Mouse (Mus musculus): ENCODE data around the gene Kdm4c. TPM values are rescaled to one million over a fixed set of nuclear protein-coding genes. Genes with fewer than 3 reads are reported as not detected.
"Not testable (repeated sequence)": the region's sequence is repeated elsewhere in the genome, so short reads cannot be mapped to it uniquely, and the experiment has no call there.

Kdm4c gene
- polyA plus RNA-seq (2015; fragmentation: Nextera tagmentation; extraction: Ambion mirVana), result 18.3 and 20.5 TPM in 2 replicates

- H3K9ac ChIP-seq (replicated peaks; ENCODE audit: low read depth, low read length), result no peak within 1 kb of the TSS
- H3K36me3 ChIP-seq (ENCODE audit: control insufficient read depth, insufficient read depth), result no peaks in the 10 kb centered on the region
- no peaks in the 10 kb centered on the region for H3K27me3 ChIP-seq (replicated peaks; ENCODE audit: control insufficient read depth, insufficient read depth, low read length)
- H3K4me2 ChIP-seq (ENCODE audit: low read length), result no peak within 1 kb of the TSS
- no peak for ATAC-seq
- 53% methylated on average over 1 of the region's 1 CpGs for WGBS
- H3K4me3 ChIP-seq (replicated peaks; ENCODE audit: low read length), result no peak within 1 kb of the TSS
- no peaks in the 10 kb centered on the region for H3K4me1 ChIP-seq (replicated peaks; ENCODE audit: control insufficient read depth, insufficient read depth, low read length)
- H3K9me3 ChIP-seq (ENCODE audit: control insufficient read depth, low read length), result no peaks in the 10 kb centered on the region
- H3K27ac ChIP-seq (ENCODE audit: low read length), result no peak within 1 kb of the TSS
Measured at GRCm38 (mm10) chr4:74242176-74242575, at the start of gene Kdm4c. Kdm4c (plus strand) TSS chr4:74242497.

GRCm38 (mm10) chr4:74201281-74201811 is 41.0 kb upstream of the Kdm4c start:
- Histone ChIP-seq H3K4me1 (replicated peaks; ENCODE audit: control insufficient read depth, insufficient read depth, low read length) (no peaks in the 10 kb centered on the region), H3K4me2 (ENCODE audit: low read length) (no peak overlapping the region), H3K4me3 (replicated peaks; ENCODE audit: low read length) (no peak overlapping the region), H3K9me3 (ENCODE audit: control insufficient read depth, low read length) (no peaks in the 10 kb centered on the region), H3K27me3 (replicated peaks; ENCODE audit: control insufficient read depth, insufficient read depth, low read length) (no peaks in the 10 kb centered on the region), H3K9ac (replicated peaks; ENCODE audit: low read depth, low read length) (no peak overlapping the region), H3K36me3 (ENCODE audit: control insufficient read depth, insufficient read depth) (no peaks in the 10 kb centered on the region), H3K27ac (ENCODE audit: low read length) (no peak overlapping the region)
- ATAC-seq, result no peak

- not testable (repeated sequence) for H3K4me1 ChIP-seq (replicated peaks; ENCODE audit: control insufficient read depth, insufficient read depth, low read length); ATAC-seq; H3K27me3 ChIP-seq (replicated peaks; ENCODE audit: control insufficient read depth, insufficient read depth, low read length); H3K4me3 ChIP-seq (replicated peaks; ENCODE audit: low read length); H3K27ac ChIP-seq (ENCODE audit: low read length); H3K9me3 ChIP-seq (ENCODE audit: control insufficient read depth, low read length); H3K9ac ChIP-seq (replicated peaks; ENCODE audit: low read depth, low read length); H3K36me3 ChIP-seq (ENCODE audit: control insufficient read depth, insufficient read depth); H3K4me2 ChIP-seq (ENCODE audit: low read length)
- 90% methylated on average over 1 of the region's 1 CpGs for WGBS
Measured at GRCm38 (mm10) chr4:74221780-74222179, 20.5 kb upstream of the Kdm4c start.

- Histone ChIP-seq H3K36me3 (ENCODE audit: control insufficient read depth, insufficient read depth) (no peaks in the 10 kb centered on the region), H3K27ac (ENCODE audit: low read length) (no peak overlapping the region), H3K4me2 (ENCODE audit: low read length) (no peak overlapping the region), H3K27me3 (replicated peaks; ENCODE audit: control insufficient read depth, insufficient read depth, low read length) (no peaks in the 10 kb centered on the region), H3K9ac (replicated peaks; ENCODE audit: low read depth, low read length) (no peak overlapping the region), H3K4me1 (replicated peaks; ENCODE audit: control insufficient read depth, insufficient read depth, low read length) (no peaks in the 10 kb centered on the region), H3K9me3 (ENCODE audit: control insufficient read depth, low read length) (no peaks in the 10 kb centered on the region), H3K4me3 (replicated peaks; ENCODE audit: low read length) (no peak overlapping the region)
- ATAC-seq, result no peak
- WGBS, result 25% methylated on average over 3 of the region's 3 CpGs
Measured at GRCm38 (mm10) chr4:74222360-74222759, 19.9 kb upstream of the Kdm4c start.

- Histone ChIP-seq H3K27ac (ENCODE audit: low read length) (no peak overlapping the region), H3K36me3 (ENCODE audit: control insufficient read depth, insufficient read depth) (no peaks in the 10 kb centered on the region), H3K4me3 (replicated peaks; ENCODE audit: low read length) (no peak overlapping the region), H3K4me1 (replicated peaks; ENCODE audit: control insufficient read depth, insufficient read depth, low read length) (no peaks in the 10 kb centered on the region), H3K9me3 (ENCODE audit: control insufficient read depth, low read length) (no peaks in the 10 kb centered on the region), H3K9ac (replicated peaks; ENCODE audit: low read depth, low read length) (no peak overlapping the region), H3K4me2 (ENCODE audit: low read length) (no peak overlapping the region), H3K27me3 (replicated peaks; ENCODE audit: control insufficient read depth, insufficient read depth, low read length) (no peaks in the 10 kb centered on the region)
- WGBS, result 72% methylated on average over 2 of the region's 2 CpGs
- no peak for ATAC-seq
Measured at GRCm38 (mm10) chr4:74224210-74224609, 18.1 kb upstream of the Kdm4c start.

GRCm38 (mm10) chr4:74230994-74231393 is 11.3 kb upstream of the Kdm4c start:
- WGBS, result 79% methylated on average over 4 of the region's 4 CpGs
- no peaks in the 10 kb centered on the region for H3K27me3 ChIP-seq (replicated peaks; ENCODE audit: control insufficient read depth, insufficient read depth, low read length)
- no peak overlapping the region for H3K9ac ChIP-seq (replicated peaks; ENCODE audit: low read depth, low read length)
- H3K4me2 ChIP-seq (ENCODE audit: low read length), result no peak overlapping the region
- peak; percentile 24; the same call in 1 of the 2 replicates for ATAC-seq
- no peak overlapping the region for H3K4me3 ChIP-seq (replicated peaks; ENCODE audit: low read length)
- no peaks in the 10 kb centered on the region for H3K9me3 ChIP-seq (ENCODE audit: control insufficient read depth, low read length)
- no peak overlapping the region for H3K27ac ChIP-seq (ENCODE audit: low read length)
- no peaks in the 10 kb centered on the region for H3K36me3 ChIP-seq (ENCODE audit: control insufficient read depth, insufficient read depth)
- H3K4me1 ChIP-seq (replicated peaks; ENCODE audit: control insufficient read depth, insufficient read depth, low read length), result no peaks in the 10 kb centered on the region

- WGBS, result 66% methylated on average over 5 of the region's 5 CpGs
Measured at GRCm38 (mm10) chr4:74231405-74231804, 10.9 kb upstream of the Kdm4c start.

GRCm38 (mm10) chr4:74233534-74233933 is 8.8 kb upstream of the Kdm4c start:
- ATAC-seq, result peak; percentile 90
- Histone ChIP-seq H3K9me3 (ENCODE audit: control insufficient read depth, low read length) (no peaks in the 10 kb centered on the region), H3K36me3 (ENCODE audit: control insufficient read depth, insufficient read depth) (no peaks in the 10 kb centered on the region), H3K4me2 (ENCODE audit: low read length) (no peak overlapping the region), H3K9ac (replicated peaks; ENCODE audit: low read depth, low read length) (no peak overlapping the region), H3K27me3 (replicated peaks; ENCODE audit: control insufficient read depth, insufficient read depth, low read length) (no peaks in the 10 kb centered on the region), H3K4me1 (replicated peaks; ENCODE audit: control insufficient read depth, insufficient read depth, low read length) (no peaks in the 10 kb centered on the region), H3K4me3 (replicated peaks; ENCODE audit: low read length) (no peak overlapping the region), H3K27ac (ENCODE audit: low read length) (no peak overlapping the region)
- 82% methylated on average over 3 of the region's 3 CpGs for WGBS

More at GRCm38 (mm10) chr4:74231405-74231804, 10.9 kb upstream of the Kdm4c start:
- H3K27ac ChIP-seq (ENCODE audit: low read length), result no peak overlapping the region
- H3K4me1 ChIP-seq (replicated peaks; ENCODE audit: control insufficient read depth, insufficient read depth, low read length), result no peaks in the 10 kb centered on the region
- H3K27me3 ChIP-seq (replicated peaks; ENCODE audit: control insufficient read depth, insufficient read depth, low read length), result no peaks in the 10 kb centered on the region
- ATAC-seq, result no peak
- no peaks in the 10 kb centered on the region for H3K9me3 ChIP-seq (ENCODE audit: control insufficient read depth, low read length)
- H3K4me2 ChIP-seq (ENCODE audit: low read length), result no peak overlapping the region
- H3K9ac ChIP-seq (replicated peaks; ENCODE audit: low read depth, low read length), result no peak overlapping the region
- no peak overlapping the region for H3K4me3 ChIP-seq (replicated peaks; ENCODE audit: low read length)
- no peaks in the 10 kb centered on the region for H3K36me3 ChIP-seq (ENCODE audit: control insufficient read depth, insufficient read depth)

- no peaks in the 10 kb centered on the region for H3K36me3 ChIP-seq (ENCODE audit: control insufficient read depth, insufficient read depth)
- H3K9me3 ChIP-seq (ENCODE audit: control insufficient read depth, low read length), result no peaks in the 10 kb centered on the region
- peak overlapping the region; percentile 92 for H3K27ac ChIP-seq (ENCODE audit: low read length)
- H3K4me2 ChIP-seq (ENCODE audit: low read length), result peak overlapping the region; percentile 89
- under 1% methylated on average over 63 of the region's 68 CpGs for WGBS
- no peaks in the 10 kb centered on the region for H3K27me3 ChIP-seq (replicated peaks; ENCODE audit: control insufficient read depth, insufficient read depth, low read length)
- H3K4me1 ChIP-seq (replicated peaks; ENCODE audit: control insufficient read depth, insufficient read depth, low read length), result peaks cover 16% of the 10 kb centered on the region
- ATAC-seq, result peak; percentile 98
- H3K4me3 ChIP-seq (replicated peaks; ENCODE audit: low read length), result peak overlapping the region; percentile 98
- peak overlapping the region; percentile 93 for H3K9ac ChIP-seq (replicated peaks; ENCODE audit: low read depth, low read length)
Measured at GRCm38 (mm10) chr4:74251348-74252244, 9.3 kb downstream of the Kdm4c start.

Measured in forebrain, embryonic 16.5 days (tissue).